Mouse (Mus musculus) embryonic facial prominence, embryonic 14.5 days (tissue): ENCODE measurements at regions not wholly inside any gene's neighbourhood (a gene's known extent, or its start where the extent isn't known, plus 50 kb on each side); places are given as distances from the start of the nearest gene placed in this dataset.

Experiments used
- ATAC-seq: fragments of 200-750 bp; cut with Nextera tagmentation; 2 replicates; pipeline ENCODE4 v1.8.0; 2017; ENCODE audit warnings: low read depth, moderate number of reproducible peaks, moderate TSS enrichment
- DNase-seq: peaks from one replicate; pipeline ENCODE4 v3.0.0-alpha.2; 2015; ENCODE audit warnings: low spot score
- H3K27ac ChIP-seq: fragments of 300-500 bp; sonication (generic); replicated peaks from 2 replicates; pipeline ENCODE4 v1.5.1; 2014; ENCODE audit warnings: low read depth, mild to moderate bottlenecking, low read length, moderate library complexity
- H3K27me3 ChIP-seq: fragments of 300-500 bp; sonication (generic); replicated peaks from 2 replicates; pipeline ENCODE4 v1.6.1; 2014; ENCODE audit warnings: low read length; ENCODE audit not compliant: control insufficient read depth, insufficient read depth
- H3K36me3 ChIP-seq: fragments of 300-500 bp; sonication (generic); 2 replicates; pipeline ENCODE4 v1.6.1; 2014; ENCODE audit warnings: low read length, mixed read lengths; ENCODE audit not compliant: control insufficient read depth, insufficient read depth
- H3K4me1 ChIP-seq: fragments of 300-500 bp; sonication (generic); 2 replicates; pipeline ENCODE4 v1.6.1; 2014; ENCODE audit warnings: antibody characterized with exemption, low read length; ENCODE audit not compliant: control insufficient read depth, insufficient read depth
- H3K4me2 ChIP-seq: fragments of 300-500 bp; sonication (generic); 2 replicates; pipeline ENCODE4 v1.6.1; 2014; ENCODE audit warnings: low read depth, mild to moderate bottlenecking, low read length, moderate library complexity, mixed read lengths
- H3K4me3 ChIP-seq: fragments of 300-500 bp; sonication (generic); 2 replicates; pipeline ENCODE4 v1.5.1; 2014; ENCODE audit warnings: low read depth, mild to moderate bottlenecking, low read length
- H3K9ac ChIP-seq: fragments of 300-500 bp; sonication (generic); 2 replicates; pipeline ENCODE4 v1.6.1; 2014; ENCODE audit warnings: low read depth, mild to moderate bottlenecking, low read length, moderate library complexity, mixed read lengths
- H3K9me3 ChIP-seq: fragments of 300-500 bp; sonication (generic); 2 replicates; pipeline ENCODE4 v1.6.1; 2016; ENCODE audit warnings: low read length; ENCODE audit not compliant: control insufficient read depth
- WGBS: fragments of 180-500 bp; shearing (Covaris S2); extraction: QIAGEN DNeasy Blood & Tissue Kit; methylation state at CpG from one replicate; pipeline ENCODE4 v1.1.7; 2014; 5-methylcytosine and 5-hydroxymethylcytosine counted together

- WGBS, result 84% methylated on average over 9 of the region's 9 CpGs
These were observed 123.0 kb upstream of the Slc7a14 start for GRCm38 (mm10) chr3:31433201-31433600.

GRCm38 (mm10) chr3:31423517-31423916 lies 113.3 kb upstream of the Slc7a14 start:
- H3K27me3 ChIP-seq, result no peaks in the 10 kb centered on the region
- 89% methylated on average over 14 of the region's 14 CpGs for WGBS

More at GRCm38 (mm10) chr3:31433201-31433600, 123.0 kb upstream of the Slc7a14 start:
- Histone ChIP-seq H3K9ac (no peak overlapping the region), H3K27me3 (no peaks in the 10 kb centered on the region), H3K9me3 (no peaks in the 10 kb centered on the region), H3K27ac (no peak overlapping the region), H3K4me2 (no peak overlapping the region), H3K36me3 (no peaks in the 10 kb centered on the region), H3K4me3 (no peak overlapping the region), H3K4me1 (no peaks in the 10 kb centered on the region)
- DNase-seq (no peak), ATAC-seq (no peak)

DNA sequence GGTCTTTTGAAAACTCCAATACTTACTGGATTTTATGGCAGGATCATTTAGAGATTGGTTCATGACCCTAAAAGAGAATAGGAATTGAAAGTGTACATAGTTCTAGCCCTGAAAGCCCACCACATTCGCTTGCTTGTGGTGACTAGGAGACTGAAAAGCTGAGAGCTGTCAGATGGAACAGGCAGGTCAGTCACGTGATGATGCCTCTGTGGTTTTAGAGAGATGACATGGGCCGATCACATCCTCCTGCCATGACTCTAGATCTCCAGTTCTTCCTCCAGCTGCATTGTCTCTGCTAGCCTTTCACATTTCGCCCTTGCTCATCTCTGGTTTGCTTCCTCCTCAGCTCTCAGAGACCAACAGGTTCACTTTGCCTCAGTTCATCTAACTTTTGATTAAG lies 98.6 kb upstream of the Slc7a14 start:
- H3K27me3 ChIP-seq, result no peaks in the 10 kb centered on the region
- no peak overlapping the region for H3K9ac ChIP-seq
- H3K27ac ChIP-seq, result no peak overlapping the region
- H3K4me3 ChIP-seq, result no peak overlapping the region
- no peaks in the 10 kb centered on the region for H3K4me1 ChIP-seq
- no peaks in the 10 kb centered on the region for H3K36me3 ChIP-seq
- ATAC-seq, result no peak
- WGBS, result 77% methylated on average over 4 of the region's 4 CpGs
- H3K9me3 ChIP-seq, result no peaks in the 10 kb centered on the region
- DNase-seq, result no peak
- H3K4me2 ChIP-seq, result no peak overlapping the region

More at GRCm38 (mm10) chr3:31423517-31423916, 113.3 kb upstream of the Slc7a14 start:
- no peak for ATAC-seq
- no peaks in the 10 kb centered on the region for H3K36me3 ChIP-seq
- H3K27ac ChIP-seq, result no peak overlapping the region
- H3K4me3 ChIP-seq, result no peak overlapping the region
- no peaks in the 10 kb centered on the region for H3K9me3 ChIP-seq
- DNase-seq, result no peak
- no peak overlapping the region for H3K9ac ChIP-seq
- no peak overlapping the region for H3K4me2 ChIP-seq
- H3K4me1 ChIP-seq, result no peaks in the 10 kb centered on the region

- Histone ChIP-seq H3K27ac (no peak overlapping the region), H3K9me3 (no peaks in the 10 kb centered on the region), H3K4me3 (no peak overlapping the region), H3K36me3 (no peaks in the 10 kb centered on the region), H3K9ac (no peak overlapping the region), H3K27me3 (no peaks in the 10 kb centered on the region), H3K4me1 (no peaks in the 10 kb centered on the region), H3K4me2 (no peak overlapping the region)
- 18% methylated on average over 1 of the region's 1 CpGs for WGBS
- ATAC-seq (no peak), DNase-seq (no peak)
These were observed 95.7 kb upstream of the Slc7a14 start for GRCm38 (mm10) chr3:31405880-31406279.

- no peak for DNase-seq
- Histone ChIP-seq H3K4me2 (no peak overlapping the region), H3K9ac (no peak overlapping the region), H3K36me3 (no peaks in the 10 kb centered on the region), H3K27me3 (no peaks in the 10 kb centered on the region), H3K9me3 (no peaks in the 10 kb centered on the region), H3K4me3 (no peak overlapping the region), H3K4me1 (no peaks in the 10 kb centered on the region), H3K27ac (no peak overlapping the region)
- 77% methylated on average over 2 of the region's 2 CpGs for WGBS
- no peak for ATAC-seq
These were observed 89.0 kb upstream of the Slc7a14 start for GRCm38 (mm10) chr3:31399136-31399535.

DNA sequence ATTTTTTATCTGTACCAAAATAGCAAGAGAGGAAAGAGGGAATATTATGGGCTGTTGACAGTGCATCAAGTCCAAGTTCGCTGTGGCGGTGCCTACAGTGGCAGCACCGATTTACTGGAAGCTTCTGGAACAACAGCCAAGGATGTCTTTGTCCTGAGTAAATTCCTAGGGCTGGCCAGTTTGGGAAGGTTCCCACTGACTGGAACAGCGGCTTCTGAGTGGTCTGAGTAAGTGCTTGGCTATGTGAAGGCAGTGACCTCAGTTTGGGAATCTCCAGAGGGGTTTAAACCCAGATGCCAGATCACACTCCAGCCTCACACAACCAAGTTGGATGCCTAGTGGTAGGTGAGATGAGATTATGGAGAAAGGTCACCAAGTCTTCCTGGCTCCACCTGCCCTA lies 84.4 kb upstream of the Slc7a14 start:
- H3K36me3 ChIP-seq, result no peaks in the 10 kb centered on the region
- no peak overlapping the region for H3K4me3 ChIP-seq
- H3K9ac ChIP-seq, result no peak overlapping the region
- ATAC-seq, result no peak
- H3K9me3 ChIP-seq, result no peaks in the 10 kb centered on the region
- H3K4me1 ChIP-seq, result no peaks in the 10 kb centered on the region
- no peak overlapping the region for H3K27ac ChIP-seq
- WGBS, result 92% methylated on average over 4 of the region's 4 CpGs
- DNase-seq, result no peak
- no peak overlapping the region for H3K4me2 ChIP-seq
- H3K27me3 ChIP-seq, result no peaks in the 10 kb centered on the region

DNA sequence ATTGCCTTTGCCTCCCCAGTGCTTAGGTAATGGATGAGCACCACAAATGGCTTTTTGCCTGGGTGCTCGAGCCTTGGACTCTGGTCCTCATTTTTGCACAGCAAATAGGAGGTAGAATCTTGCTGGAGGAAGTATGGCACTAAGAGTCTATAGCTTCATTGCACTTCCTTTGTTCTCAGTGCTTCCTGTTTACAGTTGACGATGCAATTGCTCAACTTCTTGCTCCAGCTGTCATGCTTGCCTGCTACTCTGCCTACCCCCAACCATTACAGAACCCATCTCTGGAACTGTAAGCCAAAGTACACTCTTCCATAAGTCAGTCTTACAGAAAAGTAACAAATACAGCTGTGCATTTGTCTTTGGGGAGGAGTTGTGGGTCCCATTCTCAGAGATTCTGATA lies 79.8 kb upstream of the Slc7a14 start:
- ATAC-seq (no peak), DNase-seq (no peak)
- H3K9ac ChIP-seq, result no peak overlapping the region
- no peaks in the 10 kb centered on the region for H3K36me3 ChIP-seq
- H3K27ac ChIP-seq, result no peak overlapping the region
- WGBS, result 70% methylated on average over 2 of the region's 2 CpGs
- H3K9me3 ChIP-seq, result no peaks in the 10 kb centered on the region
- H3K27me3 ChIP-seq, result no peaks in the 10 kb centered on the region
- no peak overlapping the region for H3K4me3 ChIP-seq
- H3K4me1 ChIP-seq, result no peaks in the 10 kb centered on the region
- no peak overlapping the region for H3K4me2 ChIP-seq

DNA sequence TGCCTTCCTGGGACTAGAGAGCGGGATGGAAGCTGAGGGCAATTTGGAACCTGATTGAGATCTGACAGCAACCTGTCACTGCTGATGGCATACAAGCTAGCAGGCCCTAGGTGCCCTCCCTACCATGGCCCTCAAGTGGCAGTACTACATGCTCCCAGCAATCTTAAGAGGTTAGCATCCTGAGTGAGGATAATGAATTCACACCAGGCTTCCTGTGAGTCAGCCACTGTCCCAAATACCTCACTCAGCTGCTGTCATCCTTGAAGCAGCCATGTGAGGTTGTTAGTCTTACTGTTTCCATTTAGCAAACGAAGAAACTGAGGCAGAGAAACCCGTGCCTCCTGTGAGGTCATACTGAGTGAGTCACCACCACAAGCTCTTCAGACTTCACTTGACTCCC lies 65.5 kb upstream of the Slc7a14 start:
- H3K9me3 ChIP-seq, result no peaks in the 10 kb centered on the region
- no peak overlapping the region for H3K27ac ChIP-seq
- H3K4me2 ChIP-seq, result no peak overlapping the region
- H3K4me1 ChIP-seq, result no peaks in the 10 kb centered on the region
- 79% methylated on average over 3 of the region's 3 CpGs for WGBS
- DNase-seq (no peak), ATAC-seq (no peak)
- no peaks in the 10 kb centered on the region for H3K36me3 ChIP-seq
- H3K4me3 ChIP-seq, result no peak overlapping the region
- no peaks in the 10 kb centered on the region for H3K27me3 ChIP-seq
- H3K9ac ChIP-seq, result no peak overlapping the region

- Histone ChIP-seq H3K36me3 (no peaks in the 10 kb centered on the region), H3K4me1 (no peaks in the 10 kb centered on the region), H3K9me3 (no peaks in the 10 kb centered on the region), H3K4me2 (no peak overlapping the region), H3K27me3 (no peaks in the 10 kb centered on the region), H3K27ac (no peak overlapping the region), H3K4me3 (no peak overlapping the region), H3K9ac (no peak overlapping the region)
- DNase-seq (no peak), ATAC-seq (no peak)
These were observed 63.9 kb upstream of the Slc7a14 start for GRCm38 (mm10) chr3:31374061-31374460.
